Mouse (Mus musculus) embryonic facial prominence, embryonic 13.5 days (tissue): ENCODE measurements around the gene Tnxb. TPM values are rescaled to one million over a fixed set of nuclear protein-coding genes. Genes with fewer than 3 reads are reported as not detected.

Experiments
- ATAC-seq: fragments of 200-750 bp; cut with Nextera tagmentation; 2 replicates; pipeline ENCODE4 v1.8.0; 2017; ENCODE audit warnings: low read depth; ENCODE audit not compliant: insufficient number of reproducible peaks, insufficient read depth, low FRiP score, low TSS enrichment
- H3K27ac ChIP-seq: fragments of 300-500 bp; sonication (generic); 2 replicates; pipeline ENCODE4 v1.5.1; 2015; ENCODE audit warnings: moderate library complexity, mild to moderate bottlenecking, inconsistent platforms
- H3K27me3 ChIP-seq: fragments of 300-500 bp; sonication (generic); 2 replicates; pipeline ENCODE4 v1.6.1; 2015; ENCODE audit warnings: mild to moderate bottlenecking, inconsistent platforms
- H3K36me3 ChIP-seq: fragments of 300-500 bp; sonication (generic); 2 replicates; pipeline ENCODE4 v1.6.1; 2015; ENCODE audit warnings: mild to moderate bottlenecking, inconsistent platforms
- H3K4me1 ChIP-seq: fragments of 300-500 bp; sonication (generic); 2 replicates; pipeline ENCODE4 v1.6.1; 2015; ENCODE audit warnings: inconsistent platforms
- H3K4me2 ChIP-seq: fragments of 300-500 bp; sonication (generic); 2 replicates; pipeline ENCODE4 v1.6.1; 2015; ENCODE audit warnings: moderate library complexity, mild to moderate bottlenecking, inconsistent platforms
- H3K4me3 ChIP-seq: fragments of 300-500 bp; sonication (generic); 2 replicates; pipeline ENCODE4 v1.5.1; 2015; ENCODE audit warnings: mild to moderate bottlenecking, inconsistent platforms
- H3K9ac ChIP-seq: fragments of 300-500 bp; sonication (generic); 2 replicates; pipeline ENCODE4 v1.6.1; 2015; ENCODE audit warnings: mild to moderate bottlenecking, inconsistent platforms
- H3K9me3 ChIP-seq: fragments of 300-500 bp; sonication (generic); 2 replicates; pipeline ENCODE4 v1.6.1; 2016; ENCODE audit warnings: inconsistent platforms
- WGBS: fragments of 180-500 bp; shearing (Covaris S2); methylation state at CpG from one replicate; pipeline ENCODE4 v1.1.7; 2015; ENCODE audit warnings: mixed read lengths; 5-methylcytosine and 5-hydroxymethylcytosine counted together
- polyA plus RNA-seq: library from polyadenylated mRNA; unstranded; fragments of >200 nt; fragmentation: Nextera tagmentation; extraction: Ambion mirVana; gene quantifications from 2 replicates; pipeline ENCODE4 v1.2.1, GENCODE M21; 2015

Tnxb gene
- polyA plus RNA-seq, 1 experiment from 2014 or later: 0.04 TPM

DNA sequence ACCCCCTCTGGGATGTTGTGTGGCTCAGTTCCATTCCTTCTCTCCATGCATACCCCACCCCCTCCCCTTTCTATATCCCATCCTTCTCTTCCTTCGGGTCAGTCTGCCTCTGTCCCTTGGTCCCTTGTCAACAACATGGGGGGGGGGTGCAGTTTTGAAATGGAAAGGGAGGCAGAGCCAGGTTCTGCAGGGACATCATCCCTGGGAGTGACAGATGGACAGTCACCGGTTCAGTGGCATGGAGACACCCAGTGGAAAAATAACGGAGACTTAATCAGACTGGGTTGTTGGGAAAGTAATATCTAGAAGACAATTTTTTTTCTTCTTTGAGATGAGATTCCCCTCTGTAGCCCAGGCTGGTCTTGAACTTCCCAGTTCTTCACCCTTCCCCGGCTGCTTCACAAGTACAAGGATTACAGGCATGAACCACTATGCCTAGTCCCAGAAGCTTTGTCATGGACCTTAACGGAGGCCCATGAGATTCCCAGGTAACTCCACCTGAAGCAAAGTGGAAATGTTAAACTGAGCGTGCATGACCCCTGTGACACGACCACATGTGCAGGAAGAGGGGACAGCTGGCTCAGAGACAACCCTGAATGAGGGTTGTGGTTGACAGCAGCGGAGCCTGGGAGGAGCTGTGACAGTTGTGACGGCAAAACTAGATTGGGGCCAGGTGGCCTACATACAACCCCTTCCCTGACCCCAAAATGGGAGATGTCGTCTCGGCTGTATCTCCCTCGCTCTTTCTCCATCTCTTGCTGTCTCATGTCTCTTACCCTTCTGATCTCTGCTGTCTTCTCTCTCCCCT lies 40.3 kb upstream of the Tnxb start:
- peaks cover 5% of the 10 kb centered on the region; the same call in 1 of the 2 replicates for H3K36me3 ChIP-seq
- peaks cover 61% of the 10 kb centered on the region for H3K4me1 ChIP-seq
- WGBS: 12% methylated on average over 12 of the region's 12 CpGs
- H3K4me3 ChIP-seq: peak overlapping the region; percentile 82
- H3K9me3 ChIP-seq: no peaks in the 10 kb centered on the region
- peaks cover 47% of the 10 kb centered on the region for H3K27me3 ChIP-seq
- no peak overlapping the region for H3K27ac ChIP-seq
- H3K4me2 ChIP-seq: peak overlapping the region; percentile 91
- ATAC-seq: no peak
- peak overlapping the region; percentile 83; the same call in 1 of the 2 replicates for H3K9ac ChIP-seq

DNA sequence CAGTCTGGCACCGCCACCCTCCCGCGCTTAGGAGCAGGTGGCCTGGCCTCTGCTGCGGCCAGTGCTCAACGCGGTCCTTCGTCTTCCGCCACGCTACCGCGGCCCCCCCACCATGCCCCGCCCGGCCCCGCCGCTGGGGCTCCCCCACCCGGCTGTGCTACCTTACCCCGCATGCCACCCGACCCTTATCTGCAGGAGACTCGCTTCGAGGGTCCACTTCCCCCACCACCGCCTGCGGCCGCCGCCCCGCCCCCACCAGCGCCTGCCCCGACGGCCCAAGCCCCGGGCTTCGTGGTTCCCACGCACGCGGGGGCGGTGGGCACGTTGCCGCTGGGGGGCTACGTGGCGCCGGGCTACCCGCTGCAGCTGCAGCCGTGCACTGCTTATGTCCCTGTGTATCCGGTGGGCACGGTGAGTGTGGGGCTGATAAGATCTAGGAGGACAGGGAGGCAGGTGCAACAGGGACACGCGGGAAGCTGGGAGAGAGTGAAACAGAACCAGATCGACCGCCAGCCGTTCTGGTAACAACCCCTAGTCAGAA lies 39.5 kb upstream of the Tnxb start:
- 2% methylated on average over 48 of the region's 48 CpGs for WGBS
- H3K27me3 ChIP-seq: peaks cover 49% of the 10 kb centered on the region

DNA sequence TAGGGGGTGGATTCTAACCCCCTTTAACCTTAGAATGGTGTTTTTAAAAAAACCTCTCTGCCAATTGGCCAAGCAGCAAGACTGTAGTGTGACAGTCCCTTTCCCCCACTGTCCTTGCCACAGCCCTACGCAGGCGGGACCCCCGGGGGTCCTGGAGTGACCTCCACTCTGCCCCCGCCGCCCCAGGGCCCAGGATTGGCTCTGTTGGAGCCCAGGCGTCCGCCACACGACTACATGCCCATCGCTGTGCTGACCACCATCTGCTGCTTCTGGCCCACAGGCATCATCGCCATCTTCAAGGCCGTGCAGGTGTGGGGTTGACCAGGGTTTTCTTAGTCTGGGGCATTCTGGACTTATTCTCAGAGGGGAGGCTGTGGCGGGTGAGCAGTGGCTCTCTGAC lies 38.7 kb upstream of the Tnxb start:
- Histone ChIP-seq H3K4me1 (peaks cover 52% of the 10 kb centered on the region), H3K9me3 (no peaks in the 10 kb centered on the region), H3K9ac (peak overlapping the region; percentile 67), H3K27me3 (peaks cover 49% of the 10 kb centered on the region), H3K4me3 (peak overlapping the region; percentile 46), H3K27ac (no peak overlapping the region), H3K36me3 (no peaks in the 10 kb centered on the region), H3K4me2 (peak overlapping the region; percentile 91)
- ATAC-seq: no peak
- 6% methylated on average over 12 of the region's 12 CpGs for WGBS

More for the DNA sequence above, 39.5 kb upstream of the Tnxb start:
- Histone ChIP-seq H3K36me3 (no peaks in the 10 kb centered on the region), H3K4me3 (peak overlapping the region; percentile 46), H3K9ac (0 out of 2 replicates have a peak overlapping the region, but pooled peaks have one; percentile 27), H3K4me2 (peak overlapping the region; percentile 91), H3K27ac (no peak overlapping the region), H3K9me3 (no peaks in the 10 kb centered on the region), H3K4me1 (peaks cover 60% of the 10 kb centered on the region)
- no peak for ATAC-seq

DNA sequence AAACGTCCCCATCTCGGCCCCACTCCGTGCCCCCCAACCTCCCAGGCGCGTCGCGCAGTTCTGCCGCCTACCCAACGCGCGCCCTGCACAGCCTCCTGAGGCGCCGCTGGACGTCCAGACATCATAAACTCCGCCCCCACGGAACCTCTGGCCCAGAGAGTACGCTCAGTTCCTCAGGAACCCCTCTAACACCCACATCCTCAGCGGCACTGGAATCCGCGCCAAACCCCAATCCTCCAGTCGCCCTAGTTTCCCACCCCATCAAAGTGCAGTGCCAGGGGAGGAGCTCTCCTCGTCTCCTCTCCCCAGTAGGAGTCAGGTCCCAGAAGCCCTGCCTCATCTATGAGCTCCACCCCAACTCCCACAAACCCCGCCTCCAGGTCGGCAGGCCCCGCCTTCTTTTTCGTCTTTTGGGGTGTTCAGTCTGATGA lies 38.1 kb upstream of the Tnxb start:
- Histone ChIP-seq H3K4me2 (peak overlapping the region; percentile 91), H3K4me3 (peak overlapping the region; percentile 46), H3K36me3 (no peaks in the 10 kb centered on the region), H3K27ac (0 out of 2 replicates have a peak overlapping the region, but pooled peaks have one; percentile 22), H3K4me1 (peaks cover 51% of the 10 kb centered on the region), H3K9me3 (no peaks in the 10 kb centered on the region), H3K9ac (peak overlapping the region; percentile 67), H3K27me3 (peaks cover 49% of the 10 kb centered on the region)
- peak; percentile 52 for ATAC-seq
- WGBS: 1% methylated on average over 26 of the region's 26 CpGs

DNA sequence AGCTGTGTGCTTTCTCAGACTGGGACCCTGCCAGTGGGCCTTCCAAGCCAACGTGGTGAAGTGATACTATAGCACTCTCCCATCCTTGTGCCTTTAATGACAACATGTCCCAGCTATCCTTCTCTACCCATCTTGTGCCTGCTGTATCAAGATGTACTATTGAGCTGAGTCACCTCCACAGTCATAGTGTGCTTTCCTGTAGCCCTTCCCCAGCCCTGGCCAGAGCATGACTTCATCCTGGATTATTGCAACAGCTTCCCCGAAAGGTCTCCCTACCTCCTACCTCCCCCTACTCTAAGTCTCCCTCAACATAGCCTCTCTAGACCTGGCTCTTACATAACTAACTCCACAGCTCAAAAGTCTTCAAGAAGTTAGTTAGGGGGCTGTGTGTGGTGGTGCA lies 34.7 kb upstream of the Tnxb start:
- Histone ChIP-seq H3K9ac (no peak overlapping the region), H3K4me1 (peaks cover 23% of the 10 kb centered on the region), H3K36me3 (no peaks in the 10 kb centered on the region), H3K27me3 (peaks cover 35% of the 10 kb centered on the region), H3K9me3 (no peaks in the 10 kb centered on the region), H3K4me2 (no peak overlapping the region), H3K27ac (no peak overlapping the region), H3K4me3 (no peak overlapping the region)
- WGBS: 68% methylated on average over 2 of the region's 2 CpGs
- no peak for ATAC-seq

DNA sequence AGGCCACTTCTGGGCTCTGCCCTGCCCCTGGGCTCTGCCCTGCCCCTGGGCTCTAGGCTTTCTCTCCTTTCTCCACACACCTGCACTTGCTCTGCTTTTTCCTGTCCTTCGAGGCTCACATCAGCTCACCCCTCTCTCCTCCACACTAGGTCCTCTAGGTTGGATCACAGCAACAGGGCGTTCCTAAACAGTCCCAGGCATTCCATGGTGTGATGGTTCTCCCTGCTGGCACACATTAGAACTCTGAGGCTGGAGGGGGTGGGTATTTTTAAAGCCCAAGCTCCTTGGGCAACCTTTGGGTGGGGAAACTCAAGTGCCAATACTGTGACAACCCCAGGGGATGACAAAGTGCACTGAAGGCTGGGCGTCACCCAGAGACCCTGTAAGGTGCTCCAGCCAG lies 32.9 kb upstream of the Tnxb start:
- no peak overlapping the region for H3K4me3 ChIP-seq
- H3K27me3 ChIP-seq: peaks cover 17% of the 10 kb centered on the region
- ATAC-seq: no peak
- peaks cover 18% of the 10 kb centered on the region for H3K4me1 ChIP-seq
- H3K4me2 ChIP-seq: no peak overlapping the region
- WGBS: 55% methylated on average over 3 of the region's 3 CpGs
- H3K27ac ChIP-seq: peak overlapping the region; percentile 28; the same call in 1 of the 2 replicates
- H3K9ac ChIP-seq: 0 out of 2 replicates have a peak overlapping the region, but pooled peaks have one; percentile 32
- no peaks in the 10 kb centered on the region for H3K36me3 ChIP-seq
- H3K9me3 ChIP-seq: no peaks in the 10 kb centered on the region

DNA sequence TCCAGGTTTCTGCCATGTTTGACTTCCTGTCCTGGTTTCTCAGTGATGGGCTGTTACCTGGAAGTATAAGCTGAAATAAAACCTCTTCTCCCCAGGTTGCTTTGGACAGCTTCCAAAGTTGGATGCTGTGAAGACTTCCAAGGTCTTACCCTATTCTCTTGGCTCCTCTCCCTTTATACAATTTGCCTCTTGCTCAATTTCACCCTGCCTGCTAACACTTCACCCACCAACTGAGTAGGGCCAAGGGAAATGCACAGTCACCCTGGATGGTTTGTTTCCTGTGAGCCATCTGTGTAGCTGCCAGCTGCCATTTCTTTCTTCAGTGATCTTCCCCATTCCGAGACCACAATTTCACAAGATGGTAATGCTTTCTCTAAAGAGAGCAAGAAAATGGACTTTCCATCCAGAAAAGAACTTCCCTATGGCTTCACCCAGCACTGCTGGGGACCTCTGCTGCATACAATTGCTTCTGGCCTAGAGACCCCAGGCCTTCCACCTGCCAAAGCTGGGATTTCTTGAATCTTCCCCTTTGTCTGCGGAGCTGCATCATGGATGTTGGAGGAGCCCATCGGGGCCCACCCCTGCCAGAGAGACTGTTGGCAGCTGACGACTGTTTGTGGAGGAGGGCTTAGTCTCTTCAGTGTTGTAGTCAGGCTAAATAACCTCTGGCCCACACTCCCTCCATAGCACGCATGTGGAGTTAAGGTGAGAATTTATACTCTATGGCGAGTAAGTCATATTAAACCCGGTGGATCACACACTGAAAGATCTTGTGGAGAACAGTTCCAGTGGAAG lies 30.7 kb upstream of the Tnxb start:
- no peak overlapping the region for H3K9ac ChIP-seq
- no peaks in the 10 kb centered on the region for H3K36me3 ChIP-seq
- 0 out of 2 replicates have a peak, but pooled peaks cover 2% of the 10 kb centered on the region for H3K27me3 ChIP-seq
- 79% methylated on average over 7 of the region's 7 CpGs for WGBS
- no peak for ATAC-seq
- H3K4me3 ChIP-seq: no peak overlapping the region
- H3K27ac ChIP-seq: no peak overlapping the region
- H3K9me3 ChIP-seq: no peaks in the 10 kb centered on the region
- peaks cover 17% of the 10 kb centered on the region for H3K4me1 ChIP-seq
- no peak overlapping the region for H3K4me2 ChIP-seq

DNA sequence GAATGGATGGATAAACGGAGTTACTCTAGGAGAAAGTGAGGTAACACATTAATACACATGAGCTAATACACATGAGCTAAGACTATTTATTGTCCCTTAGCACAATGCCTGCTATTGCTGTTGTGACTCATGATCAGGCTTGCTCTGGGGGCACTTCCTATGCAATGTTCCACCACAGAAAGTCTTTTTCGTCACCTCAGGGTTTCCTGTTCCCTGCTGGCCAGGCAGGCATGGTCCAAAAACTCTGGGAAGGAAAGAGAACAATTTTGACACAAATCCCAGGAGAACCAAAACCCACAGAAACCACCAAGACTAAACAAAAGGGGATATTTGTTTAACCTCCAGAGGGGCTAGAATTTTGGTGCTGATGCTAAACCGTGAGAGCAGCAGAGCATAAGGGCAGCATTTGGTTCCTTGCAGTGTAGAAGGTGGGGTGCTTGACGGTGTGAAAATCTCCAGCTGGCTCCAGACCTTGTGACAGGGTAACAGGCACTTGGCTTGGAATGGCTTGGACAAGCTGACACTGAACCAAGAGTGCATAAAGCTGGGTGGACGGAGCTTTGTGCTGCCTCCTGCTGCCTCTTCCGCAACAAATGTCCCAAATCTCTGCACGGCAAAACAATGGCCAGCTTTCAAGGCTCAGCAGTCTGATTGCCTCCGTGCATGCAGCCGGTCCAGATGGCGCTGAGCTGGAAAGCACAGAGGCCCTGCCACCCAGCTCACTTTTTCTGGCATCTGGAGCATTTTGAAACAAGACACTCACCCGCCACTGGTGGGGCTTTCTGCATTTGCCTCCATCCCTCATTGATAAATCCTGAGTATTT lies 29.3 kb upstream of the Tnxb start:
- Histone ChIP-seq H3K9me3 (no peaks in the 10 kb centered on the region), H3K4me2 (peak overlapping the region; percentile 36), H3K27ac (peak overlapping the region; percentile 91), H3K36me3 (no peaks in the 10 kb centered on the region), H3K27me3 (no peaks in the 10 kb centered on the region), H3K4me1 (peaks cover 27% of the 10 kb centered on the region), H3K9ac (peak overlapping the region; percentile 47; the same call in 1 of the 2 replicates), H3K4me3 (no peak overlapping the region)
- peak; percentile 29; the same call in 1 of the 2 replicates for ATAC-seq
- WGBS: 12% methylated on average over 11 of the region's 11 CpGs

DNA sequence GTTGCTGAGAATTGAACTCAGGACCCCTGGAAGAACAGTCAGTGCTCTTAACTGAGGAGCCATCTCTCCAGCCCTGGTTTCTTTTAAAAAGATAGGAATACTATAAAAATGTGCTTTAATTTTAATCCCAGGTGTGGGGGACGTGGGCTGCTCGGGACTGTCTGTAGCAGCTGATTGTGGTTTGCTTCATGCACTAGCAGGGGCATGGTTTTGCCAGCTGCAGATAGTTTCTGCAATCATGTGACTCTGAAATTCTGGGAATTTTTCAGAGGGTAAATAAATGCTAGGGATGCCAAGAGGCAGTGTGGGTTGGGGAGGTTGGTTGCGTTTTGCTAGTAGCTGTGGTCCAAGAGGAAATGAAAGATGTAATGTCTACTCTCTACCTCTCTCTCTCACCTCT lies 28.4 kb upstream of the Tnxb start:
- WGBS: 37% methylated on average over 3 of the region's 3 CpGs
- Histone ChIP-seq H3K36me3 (no peaks in the 10 kb centered on the region), H3K4me2 (no peak overlapping the region), H3K9ac (no peak overlapping the region), H3K4me3 (no peak overlapping the region), H3K27ac (peak overlapping the region; percentile 91), H3K27me3 (no peaks in the 10 kb centered on the region), H3K4me1 (peaks cover 33% of the 10 kb centered on the region), H3K9me3 (no peaks in the 10 kb centered on the region)
- ATAC-seq: no peak

DNA sequence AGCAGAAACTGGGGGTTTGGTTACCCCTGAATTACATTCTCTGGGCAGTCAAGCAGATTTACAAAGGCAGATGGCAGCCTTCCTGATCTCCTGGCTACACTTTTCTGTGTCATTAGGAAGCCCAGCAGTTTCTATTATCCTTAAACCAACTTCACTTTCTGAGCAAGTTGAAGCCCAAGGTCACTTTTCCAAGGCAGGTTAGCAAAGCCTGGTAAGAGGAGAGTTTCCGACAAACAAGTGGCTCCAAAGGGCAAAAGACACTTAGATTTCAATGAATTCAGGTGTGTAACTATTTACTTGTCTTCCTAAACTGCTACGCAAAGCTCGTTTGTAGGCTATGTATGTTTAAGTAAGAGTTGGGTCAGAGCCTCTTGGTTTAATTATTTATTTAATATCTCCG lies 27.0 kb upstream of the Tnxb start:
- no peaks in the 10 kb centered on the region for H3K9me3 ChIP-seq
- no peak overlapping the region for H3K27ac ChIP-seq
- 91% methylated on average over 4 of the region's 4 CpGs for WGBS
- no peaks in the 10 kb centered on the region for H3K36me3 ChIP-seq
- no peaks in the 10 kb centered on the region for H3K27me3 ChIP-seq
- no peak for ATAC-seq
- H3K4me3 ChIP-seq: no peak overlapping the region
- no peak overlapping the region for H3K9ac ChIP-seq
- peaks cover 43% of the 10 kb centered on the region for H3K4me1 ChIP-seq
- no peak overlapping the region for H3K4me2 ChIP-seq

DNA sequence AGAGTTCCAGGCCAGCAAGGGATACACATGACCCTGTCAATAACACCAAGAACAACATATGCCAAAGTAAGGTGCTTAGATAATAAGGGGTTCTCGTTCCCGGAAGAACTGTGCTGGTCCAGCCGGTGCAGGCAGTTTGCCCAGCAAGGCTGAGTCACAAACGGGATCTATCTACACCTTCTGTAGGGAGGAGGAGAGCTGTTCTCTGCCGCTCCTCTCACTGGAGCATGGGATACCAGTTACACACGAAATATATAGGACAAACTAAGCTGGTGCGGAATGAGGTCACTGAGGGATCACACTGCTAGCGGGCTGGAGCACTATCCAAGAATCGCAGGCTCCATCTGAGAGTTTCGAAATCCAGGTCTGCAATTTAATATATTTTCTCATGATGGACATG lies 26.4 kb upstream of the Tnxb start:
- ATAC-seq: no peak
- Histone ChIP-seq H3K27me3 (no peaks in the 10 kb centered on the region), H3K9ac (no peak overlapping the region), H3K9me3 (no peaks in the 10 kb centered on the region), H3K4me1 (peaks cover 48% of the 10 kb centered on the region), H3K4me2 (peak overlapping the region; percentile 78; the same call in 1 of the 2 replicates), H3K27ac (no peak overlapping the region), H3K36me3 (peaks cover 2% of the 10 kb centered on the region; the same call in 1 of the 2 replicates), H3K4me3 (no peak overlapping the region)
- 79% methylated on average over 10 of the region's 10 CpGs for WGBS
